Mouse (Mus musculus) neural tube, embryonic 11.5 days (tissue): Measurements from ENCODE around the gene Pcbp2. TPM values are rescaled to one million over a fixed set of nuclear protein-coding genes. Genes with fewer than 3 reads are reported as not detected.

Experiments
- ATAC-seq: fragments of 200-750 bp; cut with Nextera tagmentation; 2 replicates; pipeline ENCODE4 v1.8.0; 2017; ENCODE audit warnings: moderate number of reproducible peaks, mild to moderate bottlenecking, moderate TSS enrichment, moderate library complexity; ENCODE audit not compliant: insufficient read depth, low FRiP score, low TSS enrichment
- DNase-seq: peaks from one replicate; pipeline ENCODE4 v3.0.0-alpha.2; 2015; ENCODE audit warnings: low spot score
- H3K27ac ChIP-seq: fragments of 300-500 bp; sonication (generic); 2 replicates; pipeline ENCODE4 v1.5.1; 2014; ENCODE audit warnings: low read depth, mild to moderate bottlenecking, low read length
- H3K27me3 ChIP-seq: fragments of 300-500 bp; sonication (generic); 2 replicates; pipeline ENCODE4 v1.6.1; 2014; ENCODE audit warnings: mild to moderate bottlenecking, low read length, mixed read lengths; ENCODE audit not compliant: control insufficient read depth, insufficient read depth
- H3K36me3 ChIP-seq: fragments of 300-500 bp; sonication (generic); 2 replicates; pipeline ENCODE4 v1.6.1; 2014; ENCODE audit warnings: mild to moderate bottlenecking, low read length, moderate library complexity, mixed read lengths; ENCODE audit not compliant: control insufficient read depth, insufficient read depth
- H3K4me1 ChIP-seq: fragments of 300-500 bp; sonication (generic); 2 replicates; pipeline ENCODE4 v1.6.1; 2014; ENCODE audit warnings: low read length, mixed read lengths; ENCODE audit not compliant: control insufficient read depth, insufficient read depth
- H3K4me2 ChIP-seq: fragments of 300-500 bp; sonication (generic); 2 replicates; pipeline ENCODE4 v1.6.1; 2014; ENCODE audit warnings: low read depth, mild to moderate bottlenecking, moderate library complexity
- H3K4me3 ChIP-seq: fragments of 300-500 bp; sonication (generic); 2 replicates; pipeline ENCODE4 v1.5.1; 2014; ENCODE audit warnings: low read depth, low read length
- H3K9ac ChIP-seq: fragments of 300-500 bp; sonication (generic); 2 replicates; pipeline ENCODE4 v1.6.1; 2014; ENCODE audit warnings: mild to moderate bottlenecking, low read length
- H3K9me3 ChIP-seq: fragments of 300-500 bp; sonication (generic); 2 replicates; pipeline ENCODE4 v1.6.1; 2016; ENCODE audit warnings: low read length; ENCODE audit not compliant: control insufficient read depth
- WGBS: fragments of 180-500 bp; shearing (Covaris S2); extraction: QIAGEN DNeasy Blood & Tissue Kit; methylation state at CpG from one replicate; pipeline ENCODE4 v1.1.7; 2014; 5-methylcytosine and 5-hydroxymethylcytosine counted together
- polyA plus RNA-seq: library from polyadenylated mRNA; unstranded; fragments of >200 nt; fragmentation: Nextera tagmentation; extraction: Ambion mirVana; gene quantifications from 2 replicates; pipeline ENCODE4 v1.2.1, GENCODE M21; 2014

The Pcbp2 gene
- polyA plus RNA-seq, 1 experiment from 2014 or later = 220 TPM

- peak overlapping the region; percentile 80 for H3K4me3 ChIP-seq
- H3K9me3 ChIP-seq = no peaks in the 10 kb centered on the region
- peaks cover 6% of the 10 kb centered on the region; the same call in 1 of the 2 replicates for H3K36me3 ChIP-seq
- ATAC-seq (no peak), DNase-seq (no peak)
- peaks cover 13% of the 10 kb centered on the region for H3K4me1 ChIP-seq
- WGBS = under 1% methylated on average over 10 of the region's 10 CpGs
- peak overlapping the region; percentile 97; the same call in 1 of the 2 replicates for H3K27ac ChIP-seq
- H3K27me3 ChIP-seq = no peaks in the 10 kb centered on the region
- H3K9ac ChIP-seq = peak overlapping the region; percentile 98
- H3K4me2 ChIP-seq = peak overlapping the region; percentile 58
Measured at GRCm38 (mm10) chr15:102471295-102471645, 931 bp downstream of the Pcbp2 start.

- DNase-seq (no peak), ATAC-seq (no peak)
- Histone ChIP-seq H3K9me3 (no peaks in the 10 kb centered on the region), H3K27ac (no peak overlapping the region), H3K4me2 (peak overlapping the region; percentile 58), H3K36me3 (peaks cover 6% of the 10 kb centered on the region; the same call in 1 of the 2 replicates), H3K27me3 (no peaks in the 10 kb centered on the region), H3K4me3 (peak overlapping the region; percentile 80), H3K9ac (0 out of 2 replicates have a peak overlapping the region, but pooled peaks have one; percentile 23), H3K4me1 (peaks cover 13% of the 10 kb centered on the region)
Measured at GRCm38 (mm10) chr15:102471727-102472126, 1.4 kb downstream of the Pcbp2 start.

GRCm38 (mm10) chr15:102473246-102473645, 2.9 kb downstream of the Pcbp2 start:
- H3K36me3 ChIP-seq = peaks cover 6% of the 10 kb centered on the region; the same call in 1 of the 2 replicates
- H3K4me3 ChIP-seq = no peak overlapping the region
- H3K4me1 ChIP-seq = peaks cover 13% of the 10 kb centered on the region
- no peak for DNase-seq
- WGBS = 90% methylated on average over 2 of the region's 2 CpGs
- ATAC-seq = no peak
- no peak overlapping the region for H3K27ac ChIP-seq
- no peak overlapping the region for H3K4me2 ChIP-seq
- H3K27me3 ChIP-seq = no peaks in the 10 kb centered on the region
- no peak overlapping the region for H3K9ac ChIP-seq
- no peaks in the 10 kb centered on the region for H3K9me3 ChIP-seq

- Histone ChIP-seq H3K9ac (no peak overlapping the region), H3K9me3 (no peaks in the 10 kb centered on the region), H3K27ac (no peak overlapping the region), H3K27me3 (no peaks in the 10 kb centered on the region), H3K4me2 (no peak overlapping the region), H3K4me1 (peaks cover 13% of the 10 kb centered on the region), H3K4me3 (no peak overlapping the region), H3K36me3 (peaks cover 6% of the 10 kb centered on the region; the same call in 1 of the 2 replicates)
- 96% methylated on average over 2 of the region's 2 CpGs for WGBS
- ATAC-seq = no peak
- no peak for DNase-seq
Measured at GRCm38 (mm10) chr15:102474520-102474919, 4.2 kb downstream of the Pcbp2 start.

- H3K36me3 ChIP-seq = peaks cover 14% of the 10 kb centered on the region
- no peak overlapping the region for H3K4me3 ChIP-seq
- H3K4me1 ChIP-seq = no peaks in the 10 kb centered on the region
- no peaks in the 10 kb centered on the region for H3K9me3 ChIP-seq
- H3K27ac ChIP-seq = no peak overlapping the region
- H3K27me3 ChIP-seq = no peaks in the 10 kb centered on the region
- 94% methylated on average over 3 of the region's 3 CpGs for WGBS
- no peak for ATAC-seq
- no peak overlapping the region for H3K9ac ChIP-seq
- DNase-seq = no peak
- H3K4me2 ChIP-seq = no peak overlapping the region
Measured at GRCm38 (mm10) chr15:102483136-102483535, 12.8 kb downstream of the Pcbp2 start.

GRCm38 (mm10) chr15:102485853-102486252, 15.5 kb downstream of the Pcbp2 start:
- ATAC-seq (no peak), DNase-seq (no peak)
- Histone ChIP-seq H3K9me3 (no peaks in the 10 kb centered on the region), H3K27ac (no peak overlapping the region), H3K9ac (no peak overlapping the region), H3K36me3 (peaks cover 22% of the 10 kb centered on the region), H3K27me3 (no peaks in the 10 kb centered on the region), H3K4me3 (no peak overlapping the region), H3K4me2 (no peak overlapping the region), H3K4me1 (no peaks in the 10 kb centered on the region)
- 94% methylated on average over 12 of the region's 12 CpGs for WGBS

GRCm38 (mm10) chr15:102487664-102488063, 17.3 kb downstream of the Pcbp2 start:
- Histone ChIP-seq H3K4me3 (no peak overlapping the region), H3K9ac (no peak overlapping the region), H3K27ac (no peak overlapping the region), H3K4me1 (no peaks in the 10 kb centered on the region), H3K9me3 (no peaks in the 10 kb centered on the region), H3K4me2 (no peak overlapping the region), H3K36me3 (peaks cover 23% of the 10 kb centered on the region), H3K27me3 (no peaks in the 10 kb centered on the region)
- WGBS = 79% methylated on average over 1 of the region's 1 CpGs
- DNase-seq (no peak), ATAC-seq (no peak)

GRCm38 (mm10) chr15:102498322-102498721, 28.0 kb downstream of the Pcbp2 start:
- Histone ChIP-seq H3K4me1 (no peaks in the 10 kb centered on the region), H3K27me3 (no peaks in the 10 kb centered on the region), H3K36me3 (peaks cover 29% of the 10 kb centered on the region), H3K4me3 (no peak overlapping the region), H3K4me2 (no peak overlapping the region), H3K27ac (no peak overlapping the region), H3K9ac (no peak overlapping the region), H3K9me3 (no peaks in the 10 kb centered on the region)
- ATAC-seq (no peak), DNase-seq (no peak)
- WGBS = 92% methylated on average over 3 of the region's 3 CpGs

GRCm38 (mm10) chr15:102499370-102499769, 29.0 kb downstream of the Pcbp2 start:
- H3K4me2 ChIP-seq = no peak overlapping the region
- H3K27ac ChIP-seq = no peak overlapping the region
- ATAC-seq = no peak
- H3K36me3 ChIP-seq = peaks cover 34% of the 10 kb centered on the region
- no peak overlapping the region for H3K9ac ChIP-seq
- no peak overlapping the region for H3K4me3 ChIP-seq
- 83% methylated on average over 3 of the region's 3 CpGs for WGBS
- DNase-seq = no peak
- no peaks in the 10 kb centered on the region for H3K4me1 ChIP-seq
- H3K27me3 ChIP-seq = no peaks in the 10 kb centered on the region
- H3K9me3 ChIP-seq = no peaks in the 10 kb centered on the region
